Mouse (Mus musculus) ovary, adult 2 months (tissue): ENCODE data around the gene Olfr155. TPM values are rescaled to one million over a fixed set of nuclear protein-coding genes. Genes with fewer than 3 reads are reported as not detected.

Experiments used
- polyA plus RNA-seq: library from polyadenylated mRNA; depleted of rRNA; stranded (reverse); fragments of >200 nt; gene quantifications from 2 replicates; pipeline ENCODE4 v1.2.3, GENCODE M21; 2012; rRNA removed

Olfr155 gene
- polyA plus RNA-seq = 0.12 TPM in 1 of 2 replicates, not detected in the other

DNA sequence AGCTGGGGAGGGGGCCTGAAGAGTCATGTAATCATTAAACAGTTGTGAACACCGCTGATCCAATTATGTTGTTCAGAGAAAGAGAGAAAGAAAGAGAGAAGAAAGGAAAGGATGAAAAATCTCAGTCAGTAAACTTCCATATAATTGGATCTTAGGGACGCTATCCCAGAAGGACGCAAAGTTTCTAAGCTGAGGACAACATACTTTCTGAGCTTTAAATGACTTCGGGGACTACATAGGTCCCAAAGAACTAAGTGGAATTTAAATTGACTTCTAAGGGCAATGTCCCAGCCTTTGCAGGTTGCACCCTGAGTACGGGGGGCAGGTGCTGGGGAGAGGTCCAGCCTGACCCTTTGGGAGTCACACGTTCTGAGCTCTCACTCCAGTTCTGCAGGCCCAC, at the start of gene Olfr155:
Gene Olfr155, plus strand, starts transcription at position 301 of the 400 bp plus-strand sequence.

DNA sequence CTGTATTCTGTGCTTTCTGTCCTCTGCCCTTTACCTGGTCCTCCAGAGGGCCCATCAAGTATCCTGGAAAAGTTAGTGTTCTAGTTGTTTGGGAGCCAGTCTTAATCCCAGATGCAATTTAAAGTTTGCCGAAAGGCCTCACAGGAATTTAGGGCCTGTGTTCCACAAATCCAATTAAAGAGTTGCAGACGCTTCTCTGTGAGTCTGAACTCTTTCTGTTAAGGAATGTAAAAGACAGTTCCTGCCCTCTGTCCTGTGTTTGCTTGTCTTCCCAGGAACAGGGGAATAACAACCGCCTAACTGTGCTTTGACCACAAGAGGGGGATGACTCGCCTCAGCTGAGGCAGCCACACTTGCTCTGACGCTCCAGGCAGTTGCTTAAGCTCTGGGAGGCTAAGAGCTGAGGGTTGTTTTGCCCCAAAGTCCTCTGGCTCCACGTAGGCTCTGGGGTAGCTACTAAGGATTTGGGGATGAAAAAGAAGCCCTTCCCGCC, 27.5 kb upstream of the Olfr155 start, which contains the start of gene Olfr156:
Gene Olfr156, minus strand, starts transcription at position 51 of the 493 bp plus-strand sequence.

DNA sequence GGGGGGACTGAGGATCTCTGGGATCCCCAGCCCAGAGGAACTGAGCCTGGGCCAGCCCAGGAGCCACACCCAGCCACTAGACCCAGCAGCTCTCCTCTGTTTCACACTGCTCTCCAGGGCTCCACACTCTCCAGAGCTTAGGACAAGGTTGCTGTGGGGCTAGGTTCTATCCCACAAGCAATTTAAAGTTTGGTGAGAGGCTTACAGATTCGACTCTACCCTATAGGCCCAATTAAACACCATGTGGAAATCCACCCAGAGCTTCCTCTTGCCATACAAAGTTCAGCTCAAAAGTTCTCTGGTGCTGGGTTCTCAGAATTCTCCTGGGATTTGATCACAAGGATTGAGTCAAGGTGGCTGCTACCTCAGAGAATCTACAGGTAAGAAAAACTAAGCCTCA, 11.3 kb upstream of the Olfr155 start, which contains the start of gene Olfr157:
Gene Olfr157, minus strand, starts transcription at position 101 of the 400 bp plus-strand sequence.

DNA sequence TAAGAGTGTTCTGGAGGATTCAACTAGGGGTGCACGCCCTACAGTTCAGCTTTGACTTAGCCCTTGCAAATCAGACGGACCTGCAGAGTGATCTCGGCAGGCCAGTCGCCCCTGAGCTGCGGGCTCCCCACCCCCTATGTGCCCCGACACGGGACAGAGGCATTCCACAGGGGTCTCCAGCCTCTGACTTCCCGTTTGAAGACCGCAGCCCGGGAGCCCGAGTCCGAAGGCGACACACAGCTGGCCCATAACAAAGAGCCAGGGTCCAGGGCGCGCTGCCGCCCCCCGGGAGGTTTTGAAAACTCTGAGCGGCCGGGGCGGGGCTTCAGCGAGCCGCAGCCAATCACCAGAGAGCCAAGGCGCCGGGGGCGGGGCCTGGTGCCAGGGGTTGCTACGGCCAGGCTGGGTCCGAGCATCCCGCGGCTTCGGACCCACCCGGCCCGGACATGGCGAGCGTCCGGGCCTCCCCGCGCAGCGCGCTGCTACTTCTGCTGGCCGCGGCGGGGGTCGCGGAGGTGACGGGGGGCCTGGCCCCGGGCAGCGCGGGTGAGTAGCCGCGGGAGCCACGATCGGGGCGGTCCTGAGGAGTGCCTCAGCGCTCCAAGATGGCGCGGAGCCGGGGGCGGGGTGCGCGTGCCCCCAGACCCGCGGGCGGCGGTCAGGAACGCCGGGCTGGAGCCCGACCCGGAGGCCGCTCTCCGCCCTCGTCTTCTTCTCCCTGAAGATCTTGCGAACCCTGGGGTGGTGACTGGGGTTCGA, 24.0 kb downstream of the Olfr155 start, which contains the start of gene Reck:
Gene Reck, plus strand, starts transcription at position 371 of the 759 bp plus-strand sequence.

Other genes starting within 250 kb of the Olfr155 start
- 113 and 117 TPM in 2 replicates for gene Npr2, start 219.6 kb upstream of the Olfr155 start, polyA plus RNA-seq
- gene Spag8, start 198.0 kb upstream of the Olfr155 start, polyA plus RNA-seq = 20.8 and 24.0 TPM in 2 replicates
- 65.2 and 84.4 TPM in 2 replicates for gene Hint2, start 195.1 kb upstream of the Olfr155 start, polyA plus RNA-seq
- 24.0 and 31.0 TPM in 2 replicates for gene Tmem8b, start 182.6 kb upstream of the Olfr155 start, polyA plus RNA-seq
- 0.05 TPM in 1 of 2 replicates, not detected in the other for gene Fam221b, start 182.4 kb upstream of the Olfr155 start, polyA plus RNA-seq
- gene Olfr70, start 150.8 kb upstream of the Olfr155 start, polyA plus RNA-seq = not detected in 2 replicates
- not detected in 2 replicates for gene Olfr71, start 141.3 kb upstream of the Olfr155 start, polyA plus RNA-seq
- gene Hrct1, start 124.4 kb upstream of the Olfr155 start, polyA plus RNA-seq = 4.2 and 5.3 TPM in 2 replicates
- gene Spaar, start 121.5 kb upstream of the Olfr155 start, polyA plus RNA-seq = 1.0 and 1.1 TPM in 2 replicates
- gene Olfr159, start 80.6 kb upstream of the Olfr155 start, polyA plus RNA-seq = not detected in 2 replicates
- gene Olfr156, start 27.7 kb upstream of the Olfr155 start, polyA plus RNA-seq = not detected in 2 replicates
- not detected in 2 replicates for gene Olfr157, start 11.4 kb upstream of the Olfr155 start, polyA plus RNA-seq
- 22.1 and 22.2 TPM in 2 replicates for gene Reck, start 24.0 kb downstream of the Olfr155 start, polyA plus RNA-seq
- gene Glipr2, start 105.8 kb downstream of the Olfr155 start, polyA plus RNA-seq = 11.8 and 13.2 TPM in 2 replicates
- gene Ccin, start 131.9 kb downstream of the Olfr155 start, polyA plus RNA-seq = not detected in 2 replicates
- 254 and 292 TPM in 2 replicates for gene Clta, start 152.9 kb downstream of the Olfr155 start, polyA plus RNA-seq
- 15.3 and 19.0 TPM in 2 replicates for gene Gne, start 232.6 kb downstream of the Olfr155 start, polyA plus RNA-seq